Mouse (Mus musculus) left cerebral cortex, postnatal 25 days (tissue): ENCODE measurements around the gene Lrrc14b. TPM values are rescaled to one million over a fixed set of nuclear protein-coding genes. Genes with fewer than 3 reads are reported as not detected.

Experiments used
- microRNA-seq, 2 experiments: library from miRNA; unstranded; fragments of <30 nt; microRNA quantifications; one replicate each; pipeline ENCODE4 v1.2.0; 2022
- total RNA-seq, 2 experiments: library from RNA; stranded (reverse); gene quantifications; 2 replicates each; pipeline ENCODE4 v1.2.3; 2021

Lrrc14b gene
- total RNA-seq, 2 experiments from 2014 or later: 0.16 TPM; not detected in 1

Small RNAs within 50 kb of the gene (microRNA-seq; reads per million reads assigned to microRNA genes)
- gene Mir692-3: 0 reads per million in 2 experiments

Other genes starting within 250 kb of the Lrrc14b start
- gene Slc9a3, start 242.5 kb downstream of the Lrrc14b start, total RNA-seq: 1 to 10 TPM in 1 of 2 experiments, under 1 TPM in 1; 0.98 to 1.8 TPM
- 10 to 100 TPM; 72.5 to 74.2 TPM for gene Exoc3, start 155.3 kb downstream of the Lrrc14b start, total RNA-seq
- 1 to 10 TPM in 1 of 2 experiments, under 1 TPM in 1; 0.78 to 1.6 TPM for gene Ahrr, start 71.7 kb downstream of the Lrrc14b start, total RNA-seq
- gene Pdcd6, start 46.4 kb downstream of the Lrrc14b start, total RNA-seq: 10 to 100 TPM; 82.4 to 83.7 TPM
- 100 to 1,000 TPM; 310 to 311 TPM for gene Sdha, start 13.7 kb downstream of the Lrrc14b start, total RNA-seq
- 10 to 100 TPM; 87.5 to 88.3 TPM for gene Ccdc127, start 13.7 kb downstream of the Lrrc14b start, total RNA-seq
- 1 to 10 TPM; 4.1 to 4.5 TPM for gene Zfp72, start 26.8 kb upstream of the Lrrc14b start, total RNA-seq
- gene Ftl1-ps1, start 35.7 kb upstream of the Lrrc14b start, total RNA-seq: 100 to 1,000 TPM; 184 to 192 TPM
- gene Zfp825, start 130.0 kb upstream of the Lrrc14b start, total RNA-seq: 1 to 10 TPM; 7.0 to 7.1 TPM